Mouse (Mus musculus) limb, embryonic 10.5 days (tissue): ENCODE results near the gene Msgn1. TPM values are rescaled to one million over a fixed set of nuclear protein-coding genes. Genes with fewer than 3 reads are reported as not detected.

Experiments used
- DNase-seq: peaks from one replicate; pipeline ENCODE4 v3.0.0-alpha.2; 2017; ENCODE audit warnings: low spot score
- H3K27ac ChIP-seq: fragments of 300-500 bp; sonication (generic); 2 replicates; pipeline ENCODE4 v1.5.1; 2016; ENCODE audit warnings: mild to moderate bottlenecking
- H3K27me3 ChIP-seq: fragments of 300-500 bp; sonication (generic); 2 replicates; pipeline ENCODE4 v1.6.1; 2016; ENCODE audit warnings: low read depth, mild to moderate bottlenecking; ENCODE audit not compliant: poor library complexity, severe bottlenecking
- H3K36me3 ChIP-seq: fragments of 300-500 bp; sonication (generic); 2 replicates; pipeline ENCODE4 v1.6.1; 2016; ENCODE audit warnings: mild to moderate bottlenecking, moderate library complexity
- H3K4me1 ChIP-seq: fragments of 300-500 bp; sonication (generic); 2 replicates; pipeline ENCODE4 v1.6.1; 2016
- H3K4me3 ChIP-seq: fragments of 300-500 bp; sonication (generic); 2 replicates; pipeline ENCODE4 v1.5.1; 2016; ENCODE audit warnings: mild to moderate bottlenecking, moderate library complexity
- H3K9me3 ChIP-seq: fragments of 300-500 bp; sonication (generic); replicated peaks from 2 replicates; pipeline ENCODE4 v1.6.1; 2016; ENCODE audit warnings: mild to moderate bottlenecking
- WGBS: fragments of 180-500 bp; shearing (Covaris S2); methylation state at CpG from one replicate; pipeline ENCODE4 v1.1.7; 2016; 5-methylcytosine and 5-hydroxymethylcytosine counted together
- polyA plus RNA-seq: library from polyadenylated mRNA; unstranded; fragments of >200 nt; fragmentation: Nextera tagmentation; extraction: Ambion mirVana; gene quantifications from 2 replicates; pipeline ENCODE4 v1.2.1, GENCODE M21; 2016

Msgn1 gene
- 0.26 TPM in 1 of 2 replicates, not detected in the other for polyA plus RNA-seq

DNA sequence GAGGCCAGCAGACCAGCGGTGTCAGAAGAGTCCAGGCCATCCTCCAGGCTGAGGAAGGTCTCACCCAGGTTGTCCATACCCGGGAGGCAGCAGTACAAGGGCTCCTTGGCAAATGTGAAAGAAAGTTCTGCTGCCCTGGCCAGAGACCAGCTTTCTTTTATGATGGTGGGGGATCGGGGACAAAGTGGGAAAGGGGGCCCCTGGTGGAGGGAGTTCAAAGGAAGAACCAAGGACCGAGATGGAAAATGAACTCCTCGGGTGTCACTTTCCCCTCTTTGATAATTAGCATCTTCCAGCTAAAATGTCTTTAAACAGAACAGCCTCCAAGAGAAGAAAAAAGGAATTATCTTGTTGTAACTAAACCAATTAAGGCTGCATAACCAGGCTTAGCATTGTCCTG, at the start of gene Msgn1:
Gene Msgn1 (minus strand): TSS at position 101 of the 400 bp plus-strand sequence.
- Histone ChIP-seq H3K27ac (peak within 1 kb of the TSS; percentile 61), H3K4me1 (peaks cover 26% of the 10 kb centered on the region), H3K27me3 (0 out of 2 replicates have a peak, but pooled peaks cover 12% of the 10 kb centered on the region), H3K9me3 (no peaks in the 10 kb centered on the region), H3K4me3 (no peak within 1 kb of the TSS), H3K36me3 (no peaks in the 10 kb centered on the region)
- WGBS = 20% methylated on average over 5 of the region's 5 CpGs
- DNase-seq = no peak

GRCm38 (mm10) chr12:11250322-11250721, 41.5 kb upstream of the Msgn1 start:
- no peak for DNase-seq
- Histone ChIP-seq H3K9me3 (no peaks in the 10 kb centered on the region), H3K27ac (no peak overlapping the region), H3K36me3 (peaks cover 81% of the 10 kb centered on the region), H3K4me3 (no peak overlapping the region), H3K4me1 (no peaks in the 10 kb centered on the region), H3K27me3 (no peaks in the 10 kb centered on the region)
- 80% methylated on average over 3 of the region's 3 CpGs for WGBS

DNA sequence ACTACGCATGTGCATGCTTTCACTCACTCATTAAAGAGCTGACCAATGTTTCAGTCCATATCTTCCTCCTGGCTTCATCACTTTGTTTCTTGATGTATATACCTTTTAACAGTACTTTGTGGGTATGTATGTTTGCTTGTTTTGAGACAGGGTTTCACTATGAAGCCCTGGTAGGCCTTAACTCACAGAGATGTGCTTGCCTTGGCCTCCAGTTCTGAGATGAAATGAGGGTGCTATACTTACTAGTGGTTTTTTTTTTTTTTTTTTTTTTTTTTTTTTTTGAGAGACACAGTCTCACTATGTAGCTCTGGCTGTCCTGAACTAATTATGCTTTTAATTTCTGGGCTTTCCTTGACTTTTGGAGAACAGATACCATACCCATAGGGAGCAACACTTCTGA, 38.7 kb upstream of the Msgn1 start:
- Histone ChIP-seq H3K27ac (no peak overlapping the region), H3K4me1 (no peaks in the 10 kb centered on the region), H3K4me3 (no peak overlapping the region), H3K9me3 (no peaks in the 10 kb centered on the region), H3K27me3 (no peaks in the 10 kb centered on the region), H3K36me3 (peaks cover 79% of the 10 kb centered on the region)
- DNase-seq = no peak
- WGBS = 98% methylated on average over 1 of the region's 1 CpGs

- H3K36me3 ChIP-seq = peaks cover 26% of the 10 kb centered on the region
- DNase-seq = no peak
- H3K4me1 ChIP-seq = no peaks in the 10 kb centered on the region
- H3K9me3 ChIP-seq = no peaks in the 10 kb centered on the region
- no peaks in the 10 kb centered on the region for H3K27me3 ChIP-seq
- 91% methylated on average over 2 of the region's 2 CpGs for WGBS
- H3K4me3 ChIP-seq = no peak overlapping the region
- H3K27ac ChIP-seq = no peak overlapping the region
Observed at GRCm38 (mm10) chr12:11235996-11236395, 27.2 kb upstream of the Msgn1 start.

GRCm38 (mm10) chr12:11230267-11230666, 21.5 kb upstream of the Msgn1 start:
- Histone ChIP-seq H3K27me3 (no peaks in the 10 kb centered on the region), H3K4me1 (no peaks in the 10 kb centered on the region), H3K4me3 (no peak overlapping the region), H3K9me3 (no peaks in the 10 kb centered on the region), H3K27ac (no peak overlapping the region), H3K36me3 (no peaks in the 10 kb centered on the region)
- DNase-seq = no peak
- 86% methylated on average over 2 of the region's 2 CpGs for WGBS

GRCm38 (mm10) chr12:11226529-11227268, 17.9 kb upstream of the Msgn1 start:
- DNase-seq = no peak
- Histone ChIP-seq H3K9me3 (no peaks in the 10 kb centered on the region), H3K36me3 (no peaks in the 10 kb centered on the region), H3K27ac (no peak overlapping the region), H3K27me3 (no peaks in the 10 kb centered on the region), H3K4me1 (peaks cover 17% of the 10 kb centered on the region), H3K4me3 (no peak overlapping the region)
- 64% methylated on average over 5 of the region's 5 CpGs for WGBS

DNA sequence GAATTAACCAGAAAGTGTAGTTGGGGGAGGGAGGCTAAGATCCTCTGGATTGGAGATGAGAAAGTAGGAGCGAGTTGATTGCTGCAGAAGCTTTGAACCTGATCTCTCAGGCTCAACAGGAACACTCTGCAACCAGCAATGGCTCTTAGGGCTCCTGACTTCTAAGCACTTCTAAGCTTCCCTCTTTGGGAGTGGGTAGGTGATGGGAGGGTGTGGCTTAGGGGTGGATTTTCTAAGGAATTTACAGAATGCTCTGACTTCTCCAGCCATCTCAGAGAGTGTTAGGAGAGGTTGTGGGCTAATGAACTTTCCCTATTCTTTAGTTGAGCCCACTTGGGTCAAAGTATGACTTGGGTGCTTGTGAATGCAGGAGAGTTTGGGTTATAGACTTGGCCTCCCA, 17.4 kb upstream of the Msgn1 start:
- Histone ChIP-seq H3K4me3 (no peak overlapping the region), H3K27me3 (no peaks in the 10 kb centered on the region), H3K4me1 (peaks cover 22% of the 10 kb centered on the region), H3K36me3 (no peaks in the 10 kb centered on the region), H3K9me3 (no peaks in the 10 kb centered on the region), H3K27ac (no peak overlapping the region)
- 31% methylated on average over 1 of the region's 1 CpGs for WGBS
- DNase-seq = no peak

DNA sequence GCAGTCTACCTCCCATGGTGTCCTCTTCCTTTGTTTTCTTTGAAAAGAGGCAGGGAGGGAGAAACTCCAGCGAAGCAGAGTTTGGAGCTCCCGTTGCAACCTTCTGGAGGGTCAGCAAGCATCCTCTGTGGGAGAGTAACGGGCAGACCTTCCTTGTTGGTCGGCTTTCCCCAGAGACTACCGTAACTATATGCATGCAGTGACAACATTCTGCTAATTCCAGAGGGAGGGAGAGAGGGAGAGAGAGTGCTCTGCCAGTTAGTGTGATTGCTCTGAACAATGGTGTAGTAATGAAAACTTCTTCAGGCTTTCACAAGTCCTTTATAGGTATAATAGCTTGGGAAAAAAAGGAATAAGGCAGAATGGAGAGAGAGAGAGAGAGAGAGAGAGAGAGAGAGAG, 15.9 kb upstream of the Msgn1 start:
- H3K4me1 ChIP-seq = peaks cover 27% of the 10 kb centered on the region
- 12% methylated on average over 5 of the region's 5 CpGs for WGBS
- H3K27ac ChIP-seq = 0 out of 2 replicates have a peak overlapping the region, but pooled peaks have one; percentile 50
- no peaks in the 10 kb centered on the region for H3K36me3 ChIP-seq
- no peaks in the 10 kb centered on the region for H3K27me3 ChIP-seq
- DNase-seq = no peak
- H3K4me3 ChIP-seq = no peak overlapping the region
- no peaks in the 10 kb centered on the region for H3K9me3 ChIP-seq

DNA sequence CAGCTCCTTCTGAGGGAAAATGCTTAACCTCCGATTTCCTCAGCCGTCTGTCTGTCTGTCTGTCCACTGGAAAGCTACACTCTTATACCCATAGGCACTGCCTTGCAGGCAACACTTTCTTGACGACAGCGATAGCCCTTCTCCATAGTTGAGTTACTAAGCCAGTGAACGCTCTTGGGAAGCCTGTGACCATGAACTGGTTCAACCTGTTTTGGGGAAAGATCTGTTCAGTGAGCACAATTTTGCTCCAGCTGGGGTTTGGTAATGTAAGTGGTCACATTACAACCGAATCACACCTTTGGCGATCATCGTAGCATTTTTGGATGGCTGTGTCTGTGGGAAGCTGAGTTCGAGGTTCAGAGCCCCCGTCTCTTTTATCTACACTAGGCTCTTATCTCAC, 14.3 kb upstream of the Msgn1 start:
- Histone ChIP-seq H3K27ac (0 out of 2 replicates have a peak overlapping the region, but pooled peaks have one; percentile 88), H3K27me3 (no peaks in the 10 kb centered on the region), H3K36me3 (no peaks in the 10 kb centered on the region), H3K9me3 (no peaks in the 10 kb centered on the region), H3K4me3 (no peak overlapping the region), H3K4me1 (peaks cover 36% of the 10 kb centered on the region)
- no peak for DNase-seq
- WGBS = 87% methylated on average over 10 of the region's 10 CpGs

- Histone ChIP-seq H3K4me3 (no peak overlapping the region), H3K27ac (peak overlapping the region; percentile 88), H3K27me3 (no peaks in the 10 kb centered on the region), H3K36me3 (no peaks in the 10 kb centered on the region), H3K4me1 (peaks cover 41% of the 10 kb centered on the region), H3K9me3 (no peaks in the 10 kb centered on the region)
- WGBS = 71% methylated on average over 3 of the region's 3 CpGs
- no peak for DNase-seq
Observed at GRCm38 (mm10) chr12:11222566-11222965, 13.8 kb upstream of the Msgn1 start.

- Histone ChIP-seq H3K9me3 (no peaks in the 10 kb centered on the region), H3K27ac (peak overlapping the region; percentile 88), H3K27me3 (no peaks in the 10 kb centered on the region), H3K36me3 (no peaks in the 10 kb centered on the region), H3K4me1 (peaks cover 44% of the 10 kb centered on the region), H3K4me3 (no peak overlapping the region; the same call in 1 of the 2 replicates)
- WGBS = 46% methylated on average over 20 of the region's 20 CpGs
- DNase-seq = peak; percentile 79
Observed at GRCm38 (mm10) chr12:11221524-11222330, 13.0 kb upstream of the Msgn1 start.

DNA sequence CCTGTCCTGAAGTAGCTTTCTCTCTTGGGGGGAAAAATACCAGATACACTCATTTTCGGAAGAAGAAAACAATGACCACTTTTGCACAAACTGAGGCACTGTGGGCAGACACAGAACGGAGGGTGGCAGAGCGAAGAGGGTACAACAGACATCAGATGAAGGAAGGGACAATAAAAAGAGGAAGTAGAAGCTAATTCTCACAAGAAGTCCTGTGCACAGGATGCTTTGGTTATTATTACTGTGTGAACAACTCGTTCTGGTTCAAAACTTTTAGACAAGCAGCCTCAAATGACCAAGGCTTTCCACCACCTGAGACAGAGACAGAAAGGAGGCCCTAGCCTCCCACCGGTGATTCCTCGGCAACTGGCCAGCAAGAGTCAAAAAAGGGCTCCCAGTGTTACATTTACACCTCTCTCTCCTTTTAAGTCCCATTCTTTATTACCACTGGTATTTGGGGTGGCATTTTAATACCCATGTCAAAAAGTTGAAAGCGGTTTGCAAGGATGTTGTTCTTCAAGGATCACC, 9.0 kb upstream of the Msgn1 start:
- H3K27me3 ChIP-seq = no peaks in the 10 kb centered on the region
- peaks cover 37% of the 10 kb centered on the region for H3K4me1 ChIP-seq
- H3K36me3 ChIP-seq = no peaks in the 10 kb centered on the region
- 45% methylated on average over 7 of the region's 7 CpGs for WGBS
- H3K27ac ChIP-seq = no peak overlapping the region
- DNase-seq = no peak
- H3K9me3 ChIP-seq = no peaks in the 10 kb centered on the region
- no peak overlapping the region for H3K4me3 ChIP-seq

GRCm38 (mm10) chr12:11216454-11216853, 7.7 kb upstream of the Msgn1 start:
- 91% methylated on average over 3 of the region's 3 CpGs for WGBS
- no peak overlapping the region for H3K27ac ChIP-seq
- H3K4me1 ChIP-seq = peaks cover 25% of the 10 kb centered on the region
- H3K9me3 ChIP-seq = no peaks in the 10 kb centered on the region
- DNase-seq = no peak
- no peaks in the 10 kb centered on the region for H3K36me3 ChIP-seq
- no peak overlapping the region for H3K4me3 ChIP-seq
- H3K27me3 ChIP-seq = no peaks in the 10 kb centered on the region
